Mouse (Mus musculus): ENCODE measurements around the gene Itga9. TPM values are rescaled to one million over a fixed set of nuclear protein-coding genes. Genes with fewer than 3 reads are reported as not detected.

Itga9 gene
- polyA plus RNA-seq, 1 experiment, result 0.14 TPM

GRCm38 (mm10) chr9:118939831-118940230, 333.3 kb downstream of the Itga9 start:
- H3K36me3 ChIP-seq (ENCODE audit: control insufficient read depth, insufficient read depth), result no peaks in the 10 kb centered on the region
- peaks cover 4% of the 10 kb centered on the region for H3K79me2 ChIP-seq (ENCODE audit: control insufficient read depth, insufficient read depth)
- no peak overlapping the region for H3K4me2 ChIP-seq (ENCODE audit: low read depth)
- H3ac ChIP-seq (ENCODE audit: control insufficient read depth, insufficient read length), result no peak overlapping the region
- H3K27me3 ChIP-seq (ENCODE audit: control insufficient read depth, insufficient read depth, insufficient read length), result no peaks in the 10 kb centered on the region
- TF ChIP-seq SRF (IDR thresholded peaks at IDR 0.05; ENCODE audit: control insufficient read depth, insufficient read length, low read depth) (no peak), TCF3 (IDR thresholded peaks at IDR 0.05; ENCODE audit: insufficient read length, low read depth) (no peak), TCF12 (IDR thresholded peaks at IDR 0.05; ENCODE audit: insufficient read depth, poor library complexity, severe bottlenecking) (no peak), MAX (IDR thresholded peaks at IDR 0.05; ENCODE audit: low read depth) (no peak), POLR2A (IDR thresholded peaks at IDR 0.05; ENCODE audit: insufficient read length, low read depth) (no peak), POLR2AphosphoS2 (IDR thresholded peaks at IDR 0.05; ENCODE audit: insufficient read length, low read depth) (no peak), MYOG (IDR thresholded peaks at IDR 0.05; ENCODE audit: control insufficient read depth in 1 of 3, insufficient read depth in 1 of 3, insufficient read length in 2 of 3, low read depth in 2 of 3) (no peak), USF1 (IDR thresholded peaks at IDR 0.05; ENCODE audit: low read depth) (no peak), E2F4 (IDR thresholded peaks at IDR 0.05; ENCODE audit: insufficient read depth) (no peak), REST (IDR thresholded peaks at IDR 0.05; ENCODE audit: insufficient read depth, insufficient read length) (no peak), MYOD1 (IDR thresholded peaks at IDR 0.05; ENCODE audit: control insufficient read depth in 1 of 3, insufficient read length in 2 of 3, low read depth in 2 of 3) (no peak), CEBPB (IDR thresholded peaks at IDR 0.05; ENCODE audit: insufficient read depth, poor library complexity, severe bottlenecking) (no peak)
- no peak overlapping the region for H3K4me3 ChIP-seq

GRCm38 (mm10) chr9:118940591-118941207, 334.2 kb downstream of the Itga9 start:
- peaks cover 4% of the 10 kb centered on the region for H3K79me2 ChIP-seq (ENCODE audit: control insufficient read depth, insufficient read depth)
- H3K27me3 ChIP-seq (ENCODE audit: control insufficient read depth, insufficient read depth, insufficient read length), result no peaks in the 10 kb centered on the region
- TF ChIP-seq POLR2A (IDR thresholded peaks at IDR 0.05; ENCODE audit: insufficient read length, low read depth), result no peak
- no peaks in the 10 kb centered on the region for H3K36me3 ChIP-seq (ENCODE audit: control insufficient read depth, insufficient read depth)
- H3ac ChIP-seq (ENCODE audit: control insufficient read depth, insufficient read length), result no peak overlapping the region
- no peak overlapping the region for H3K4me3 ChIP-seq
- H3K4me2 ChIP-seq (ENCODE audit: low read depth), result no peak overlapping the region

- H3K4me2 ChIP-seq (ENCODE audit: low read depth), result no peak overlapping the region
- no peak overlapping the region for H3K4me3 ChIP-seq
- no peak overlapping the region for H3ac ChIP-seq (ENCODE audit: control insufficient read depth, insufficient read length)
- H3K79me2 ChIP-seq (ENCODE audit: control insufficient read depth, insufficient read depth), result peaks cover 4% of the 10 kb centered on the region
- H3K36me3 ChIP-seq (ENCODE audit: control insufficient read depth, insufficient read depth), result no peaks in the 10 kb centered on the region
- TF ChIP-seq USF1 (IDR thresholded peaks at IDR 0.05; ENCODE audit: low read depth) (no peak), TCF3 (IDR thresholded peaks at IDR 0.05; ENCODE audit: insufficient read length, low read depth) (no peak), MAX (IDR thresholded peaks at IDR 0.05; ENCODE audit: low read depth) (no peak), CEBPB (IDR thresholded peaks at IDR 0.05; ENCODE audit: insufficient read depth, poor library complexity, severe bottlenecking) (no peak), POLR2A (IDR thresholded peaks at IDR 0.05; ENCODE audit: insufficient read length, low read depth) (no peak), MYOD1 (IDR thresholded peaks at IDR 0.05; ENCODE audit: control insufficient read depth in 1 of 3, insufficient read length in 2 of 3, low read depth in 2 of 3) (no peak), POLR2AphosphoS2 (IDR thresholded peaks at IDR 0.05; ENCODE audit: insufficient read length, low read depth) (no peak), E2F4 (IDR thresholded peaks at IDR 0.05; ENCODE audit: insufficient read depth) (no peak), TCF12 (IDR thresholded peaks at IDR 0.05; ENCODE audit: insufficient read depth, poor library complexity, severe bottlenecking) (no peak), MYOG (IDR thresholded peaks at IDR 0.05; ENCODE audit: control insufficient read depth in 1 of 3, insufficient read depth in 1 of 3, insufficient read length in 2 of 3, low read depth in 2 of 3) (no peak), REST (IDR thresholded peaks at IDR 0.05; ENCODE audit: insufficient read depth, insufficient read length) (no peak), SRF (IDR thresholded peaks at IDR 0.05; ENCODE audit: control insufficient read depth, insufficient read length, low read depth) (no peak)
- no peaks in the 10 kb centered on the region for H3K27me3 ChIP-seq (ENCODE audit: control insufficient read depth, insufficient read depth, insufficient read length)
Observed at GRCm38 (mm10) chr9:118942030-118942429, 335.5 kb downstream of the Itga9 start.

GRCm38 (mm10) chr9:118943941-118944340, 337.5 kb downstream of the Itga9 start:
- Histone ChIP-seq H3K4me3 (no peak overlapping the region), H3K36me3 (ENCODE audit: control insufficient read depth, insufficient read depth) (no peaks in the 10 kb centered on the region), H3ac (ENCODE audit: control insufficient read depth, insufficient read length) (no peak overlapping the region), H3K27me3 (ENCODE audit: control insufficient read depth, insufficient read depth, insufficient read length) (no peaks in the 10 kb centered on the region), H3K4me2 (ENCODE audit: low read depth) (no peak overlapping the region), H3K79me2 (ENCODE audit: control insufficient read depth, insufficient read depth) (peaks cover 4% of the 10 kb centered on the region)
- no peak for TF ChIP-seq CEBPB (IDR thresholded peaks at IDR 0.05; ENCODE audit: insufficient read depth, poor library complexity, severe bottlenecking)
- TF ChIP-seq MYOD1 (IDR thresholded peaks at IDR 0.05; ENCODE audit: control insufficient read depth in 1 of 3, insufficient read length in 2 of 3, low read depth in 2 of 3), result no peak
- TF ChIP-seq MAX (IDR thresholded peaks at IDR 0.05; ENCODE audit: low read depth), result no peak
- no peak for TF ChIP-seq POLR2AphosphoS2 (IDR thresholded peaks at IDR 0.05; ENCODE audit: insufficient read length, low read depth)
- TF ChIP-seq TCF12 (IDR thresholded peaks at IDR 0.05; ENCODE audit: insufficient read depth, poor library complexity, severe bottlenecking), result no peak
- TF ChIP-seq REST (IDR thresholded peaks at IDR 0.05; ENCODE audit: insufficient read depth, insufficient read length), result no peak
- no peak for TF ChIP-seq SRF (IDR thresholded peaks at IDR 0.05; ENCODE audit: control insufficient read depth, insufficient read length, low read depth)
- no peak for TF ChIP-seq TCF3 (IDR thresholded peaks at IDR 0.05; ENCODE audit: insufficient read length, low read depth)
- TF ChIP-seq USF1 (IDR thresholded peaks at IDR 0.05; ENCODE audit: low read depth), result no peak
- no peak for TF ChIP-seq POLR2A (IDR thresholded peaks at IDR 0.05; ENCODE audit: insufficient read length, low read depth)
- no peak for TF ChIP-seq E2F4 (IDR thresholded peaks at IDR 0.05; ENCODE audit: insufficient read depth)
- TF ChIP-seq MYOG (IDR thresholded peaks at IDR 0.05; ENCODE audit: control insufficient read depth in 1 of 3, insufficient read depth in 1 of 3, insufficient read length in 2 of 3, low read depth in 2 of 3), result no peak

GRCm38 (mm10) chr9:118944388-118944787, 337.9 kb downstream of the Itga9 start:
- H3K4me3 ChIP-seq, result no peak overlapping the region
- no peaks in the 10 kb centered on the region for H3K36me3 ChIP-seq (ENCODE audit: control insufficient read depth, insufficient read depth)
- no peaks in the 10 kb centered on the region for H3K27me3 ChIP-seq (ENCODE audit: control insufficient read depth, insufficient read depth, insufficient read length)
- TF ChIP-seq POLR2A (IDR thresholded peaks at IDR 0.05; ENCODE audit: insufficient read length, low read depth) (no peak), REST (IDR thresholded peaks at IDR 0.05; ENCODE audit: insufficient read depth, insufficient read length) (no peak), SRF (IDR thresholded peaks at IDR 0.05; ENCODE audit: control insufficient read depth, insufficient read length, low read depth) (no peak), TCF3 (IDR thresholded peaks at IDR 0.05; ENCODE audit: insufficient read length, low read depth) (no peak), E2F4 (IDR thresholded peaks at IDR 0.05; ENCODE audit: insufficient read depth) (no peak), POLR2AphosphoS2 (IDR thresholded peaks at IDR 0.05; ENCODE audit: insufficient read length, low read depth) (no peak), MYOG (IDR thresholded peaks at IDR 0.05; ENCODE audit: control insufficient read depth in 1 of 3, insufficient read depth in 1 of 3, insufficient read length in 2 of 3, low read depth in 2 of 3) (no peak), CEBPB (IDR thresholded peaks at IDR 0.05; ENCODE audit: insufficient read depth, poor library complexity, severe bottlenecking) (no peak), MYOD1 (IDR thresholded peaks at IDR 0.05; ENCODE audit: control insufficient read depth in 1 of 3, insufficient read length in 2 of 3, low read depth in 2 of 3) (no peak), TCF12 (IDR thresholded peaks at IDR 0.05; ENCODE audit: insufficient read depth, poor library complexity, severe bottlenecking) (no peak)
- H3K4me2 ChIP-seq (ENCODE audit: low read depth), result no peak overlapping the region
- H3K79me2 ChIP-seq (ENCODE audit: control insufficient read depth, insufficient read depth), result peaks cover 4% of the 10 kb centered on the region
- no peak overlapping the region for H3ac ChIP-seq (ENCODE audit: control insufficient read depth, insufficient read length)

Measured in myocyte (in vitro differentiated cells).